Mouse (Mus musculus): Measurements from ENCODE around the gene Nms. TPM values are rescaled to one million over a fixed set of nuclear protein-coding genes. Genes with fewer than 3 reads are reported as not detected.

Nms gene
- total RNA-seq (2017) = not detected in 2 replicates

DNA sequence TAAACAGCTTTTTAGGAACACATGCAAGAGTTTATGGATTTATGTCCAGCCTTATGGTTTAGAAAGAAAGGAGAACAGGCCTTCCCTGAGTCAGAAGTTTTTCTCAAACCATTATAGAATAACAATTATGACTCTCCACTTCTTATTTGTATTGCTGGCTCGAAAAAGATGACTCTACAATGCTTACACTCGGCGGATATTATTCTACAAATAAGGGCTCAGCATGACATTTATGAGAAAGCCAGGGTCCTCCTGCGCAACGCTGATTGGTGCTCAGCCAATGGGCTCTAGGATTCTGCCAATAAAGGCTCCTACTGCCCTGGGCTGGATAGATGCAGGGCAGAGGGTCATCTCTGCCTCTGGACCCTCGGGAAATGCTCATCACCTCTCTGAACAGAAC lies at the start of gene Nms:
Gene Nms, plus strand, starts transcription at position 301 of the 400 bp plus-strand sequence.
- ATAC-seq (replicated peaks; ENCODE audit: low read depth, poor library complexity, severe bottlenecking) = no peak

DNA sequence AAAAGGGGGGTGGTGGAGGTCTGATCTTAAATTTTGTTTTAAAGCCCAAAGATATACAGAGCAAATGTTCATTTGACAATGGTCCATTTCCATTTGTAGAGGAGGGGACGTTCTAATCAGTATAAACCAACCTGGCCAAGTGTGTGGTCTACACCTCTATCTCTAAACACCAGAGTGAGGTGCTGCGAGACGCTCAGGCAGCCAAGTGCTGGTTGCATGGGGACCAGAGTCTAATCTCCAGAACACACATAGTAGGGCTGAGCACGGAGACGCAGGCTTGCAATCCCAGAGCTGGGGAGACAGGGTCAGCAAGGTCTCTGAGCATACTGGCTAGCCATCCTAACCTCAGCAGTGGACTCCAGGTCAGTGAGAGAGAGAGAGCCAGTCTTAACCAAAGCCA lies 47.5 kb upstream of the Nms start:
- no peak for ATAC-seq (replicated peaks; ENCODE audit: low read depth, poor library complexity, severe bottlenecking)

DNA sequence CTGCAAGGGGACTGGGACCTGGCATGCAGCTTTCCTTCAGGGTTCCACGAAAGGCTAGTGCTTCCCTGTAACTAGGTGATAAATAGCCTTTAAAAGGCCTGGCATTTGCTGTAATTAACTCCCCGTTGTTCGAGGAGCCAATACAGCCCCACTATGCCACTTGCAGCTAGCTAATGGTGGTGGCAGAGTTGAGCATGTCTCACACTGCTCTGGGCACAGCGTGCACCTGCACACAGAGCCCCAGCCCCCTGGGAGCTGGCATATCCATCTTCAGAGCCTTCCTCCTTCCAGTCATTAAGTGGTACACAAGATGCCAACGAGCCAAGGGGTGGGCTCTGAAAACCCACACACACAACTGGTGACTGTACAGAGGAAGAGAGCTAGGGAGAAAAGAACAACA lies 45.9 kb upstream of the Nms start:
- ATAC-seq (replicated peaks; ENCODE audit: low read depth, poor library complexity, severe bottlenecking) = no peak

DNA sequence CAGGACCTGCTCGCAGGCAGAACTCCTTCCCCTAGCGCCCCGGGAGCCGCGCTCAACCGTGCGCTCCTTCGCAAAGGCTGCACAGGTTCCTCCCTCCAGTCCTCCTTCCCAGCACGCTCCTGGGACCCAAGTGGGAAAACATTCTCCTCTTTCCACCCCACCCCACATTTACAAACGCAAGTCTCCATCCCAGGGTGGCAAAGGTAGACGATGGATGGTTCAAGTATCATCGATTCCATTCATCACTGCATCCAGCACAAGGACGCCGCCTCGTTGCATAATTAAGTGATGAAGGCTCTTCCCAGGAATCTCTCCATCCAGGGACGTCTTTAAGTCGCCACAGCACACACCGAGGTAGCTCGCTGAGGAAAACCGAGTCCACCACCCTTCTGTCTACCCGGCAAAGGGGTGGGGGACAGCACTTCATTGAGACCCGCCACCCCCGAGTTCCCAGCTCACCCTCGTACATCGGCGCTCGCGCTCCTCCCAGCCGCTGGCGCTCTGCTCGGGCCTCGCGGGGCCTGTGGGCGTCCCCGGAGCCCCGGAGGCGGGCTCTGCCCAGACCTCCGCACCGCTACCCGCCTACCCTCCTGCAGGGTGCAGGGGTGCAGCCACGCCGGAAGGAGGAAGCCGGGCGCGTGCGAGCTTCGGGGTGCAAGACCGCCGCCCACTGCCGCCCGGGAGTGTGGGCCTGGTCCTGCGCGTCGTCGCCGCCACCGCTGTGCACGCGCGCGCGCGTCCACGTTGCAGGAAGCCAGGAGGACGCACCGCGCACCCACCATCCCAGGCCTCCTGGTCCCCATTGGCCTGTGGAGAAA lies 41.3 kb upstream of the Nms start, which contains the start of gene Chst10:
Gene Chst10, minus strand, starts transcription at position 731 of the 818 bp plus-strand sequence.
- ATAC-seq (replicated peaks; ENCODE audit: low read depth, poor library complexity, severe bottlenecking) = peak; percentile 79

DNA sequence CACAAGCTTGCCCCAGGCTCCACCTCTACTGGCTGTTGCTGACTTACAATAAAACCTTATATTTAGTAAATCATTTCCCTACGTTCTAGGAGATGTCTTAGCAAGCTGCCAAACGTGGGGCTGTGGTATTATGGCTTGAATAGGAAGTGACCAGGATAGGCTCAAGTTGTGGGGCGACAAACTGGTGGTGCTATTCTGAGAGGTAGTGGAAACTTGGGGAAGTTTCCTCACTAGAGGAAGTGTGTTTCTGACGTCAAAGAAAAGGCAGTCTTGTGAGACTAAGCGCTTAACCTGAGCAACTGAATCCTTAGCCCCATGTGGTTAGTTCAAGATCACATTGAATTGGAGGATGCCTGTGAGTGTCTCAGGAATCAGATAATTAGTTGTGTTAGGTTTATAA lies 36.4 kb upstream of the Nms start:
- peak; percentile 24; the same call in 1 of the 2 replicates for ATAC-seq (replicated peaks; ENCODE audit: low read depth, poor library complexity, severe bottlenecking)

DNA sequence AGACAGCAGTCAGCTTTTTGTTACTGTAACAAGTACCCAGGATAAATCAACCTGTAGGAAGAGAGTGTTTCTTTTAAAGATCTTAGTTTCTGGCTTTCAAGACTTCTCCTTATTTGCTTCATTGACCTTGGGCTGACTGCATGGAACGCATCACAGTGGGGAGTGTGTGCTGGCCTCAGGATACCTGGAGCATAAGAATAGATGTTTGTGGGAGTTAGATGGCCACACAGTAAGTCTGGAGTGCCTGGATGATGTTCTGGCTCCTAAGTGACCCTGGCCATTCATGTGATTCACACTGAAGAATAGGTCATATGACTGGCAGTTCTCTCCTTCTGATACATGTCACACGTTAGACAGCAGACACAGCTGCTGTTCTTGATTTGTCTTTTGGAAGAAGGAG lies 35.0 kb upstream of the Nms start:
- ATAC-seq (replicated peaks; ENCODE audit: low read depth, poor library complexity, severe bottlenecking) = no peak

DNA sequence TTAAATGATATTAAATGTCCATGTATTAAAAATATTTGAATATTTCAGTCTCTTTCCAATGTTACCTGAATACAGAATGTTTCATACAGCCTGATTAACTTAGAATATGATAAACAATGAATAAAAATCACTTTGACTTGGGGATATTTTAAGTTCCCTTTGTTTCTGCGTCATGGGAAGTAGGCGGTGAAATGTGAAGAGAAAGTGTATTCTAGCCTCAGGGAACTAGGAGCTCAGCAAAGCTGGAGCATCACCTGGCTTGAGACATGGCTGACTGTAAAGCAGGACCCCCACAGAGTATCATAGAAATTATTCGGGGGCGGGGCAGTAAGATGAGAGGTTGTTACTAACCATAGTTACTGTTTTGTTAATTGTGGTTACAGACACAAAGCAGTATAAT lies 10.0 kb upstream of the Nms start:
- ATAC-seq (replicated peaks; ENCODE audit: low read depth, poor library complexity, severe bottlenecking) = no peak

DNA sequence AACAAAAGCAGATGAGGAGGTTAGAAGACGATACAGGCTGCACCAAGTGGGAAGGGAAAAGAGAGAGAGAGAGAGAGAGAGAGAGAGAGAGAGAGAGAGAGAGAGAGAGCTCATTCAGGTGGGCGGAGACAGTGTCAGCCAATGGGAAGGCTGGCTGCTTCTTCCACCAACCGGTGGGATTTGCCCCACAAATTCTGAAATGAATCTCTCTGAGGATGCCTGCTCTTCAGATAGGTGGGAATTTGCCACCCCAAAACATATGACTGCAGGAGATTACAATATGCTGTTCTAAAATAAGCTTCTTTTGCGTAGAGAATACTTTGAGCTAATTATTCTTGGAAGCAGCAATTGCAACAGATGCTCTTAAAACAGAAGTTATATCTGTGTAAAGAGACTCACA lies 9.5 kb upstream of the Nms start:
- no peak for ATAC-seq (replicated peaks; ENCODE audit: low read depth, poor library complexity, severe bottlenecking)

DNA sequence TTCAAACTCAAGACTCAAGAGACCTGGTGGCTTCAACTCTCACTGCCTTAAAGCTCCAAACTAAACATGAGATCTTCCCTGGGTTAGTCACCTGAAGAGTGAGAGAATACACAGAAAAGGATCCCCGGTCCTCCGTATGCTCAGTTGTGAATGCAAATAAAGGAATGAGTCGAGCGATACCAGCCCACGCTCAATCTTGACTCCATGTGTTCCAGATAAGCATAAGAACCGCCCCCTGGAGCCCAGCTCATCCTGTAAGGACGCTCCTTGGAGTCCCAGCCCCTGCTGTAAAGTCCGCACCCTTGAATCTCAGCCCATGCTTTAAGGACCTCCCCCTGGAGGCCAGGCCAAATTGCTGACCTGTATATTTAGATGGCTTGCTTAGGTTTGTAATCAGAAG lies 8.2 kb upstream of the Nms start:
- ATAC-seq (replicated peaks; ENCODE audit: low read depth, poor library complexity, severe bottlenecking) = no peak

DNA sequence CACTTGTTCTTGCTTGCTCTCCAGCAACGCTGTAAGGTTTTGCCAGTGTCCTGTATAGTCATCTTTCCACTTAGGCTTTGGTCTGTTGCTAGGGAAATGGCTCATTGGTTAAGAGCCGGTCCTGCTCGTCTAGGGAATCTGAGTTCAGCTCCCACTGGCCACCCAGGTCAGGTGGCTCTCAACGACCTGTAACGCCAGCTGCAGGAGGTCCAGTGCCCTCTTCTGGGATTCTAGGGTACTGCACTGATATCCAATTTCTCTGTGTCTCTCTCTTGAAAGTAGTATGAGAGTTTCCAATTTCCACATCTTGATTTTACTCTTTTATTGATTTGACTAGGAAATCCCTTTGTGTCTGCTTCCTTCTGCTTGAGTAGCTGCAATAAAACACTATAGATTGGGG lies 4.3 kb upstream of the Nms start:
- ATAC-seq (replicated peaks; ENCODE audit: low read depth, poor library complexity, severe bottlenecking) = 0 out of 2 replicates have a peak, but pooled peaks have one; percentile 42

DNA sequence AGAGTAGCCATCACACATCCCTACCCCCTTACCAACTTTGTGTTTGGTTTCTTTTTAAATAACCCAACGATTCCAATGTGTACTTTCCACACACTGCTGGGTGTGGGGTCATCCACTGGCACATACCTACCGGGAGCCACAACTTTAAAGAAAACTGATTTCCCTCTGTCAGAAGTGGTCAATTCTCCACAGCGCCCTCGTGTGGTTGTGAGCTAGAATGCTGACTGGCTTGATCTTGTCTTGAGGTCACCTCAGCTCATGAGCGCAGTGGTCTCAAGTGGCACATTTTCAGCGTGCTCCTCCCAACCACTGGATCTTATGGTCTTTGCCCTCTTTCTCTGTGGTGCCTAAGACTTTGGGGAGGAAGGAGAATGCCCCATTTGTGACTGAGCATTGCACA lies 2.2 kb upstream of the Nms start:
- ATAC-seq (replicated peaks; ENCODE audit: low read depth, poor library complexity, severe bottlenecking) = peak; percentile 58

DNA sequence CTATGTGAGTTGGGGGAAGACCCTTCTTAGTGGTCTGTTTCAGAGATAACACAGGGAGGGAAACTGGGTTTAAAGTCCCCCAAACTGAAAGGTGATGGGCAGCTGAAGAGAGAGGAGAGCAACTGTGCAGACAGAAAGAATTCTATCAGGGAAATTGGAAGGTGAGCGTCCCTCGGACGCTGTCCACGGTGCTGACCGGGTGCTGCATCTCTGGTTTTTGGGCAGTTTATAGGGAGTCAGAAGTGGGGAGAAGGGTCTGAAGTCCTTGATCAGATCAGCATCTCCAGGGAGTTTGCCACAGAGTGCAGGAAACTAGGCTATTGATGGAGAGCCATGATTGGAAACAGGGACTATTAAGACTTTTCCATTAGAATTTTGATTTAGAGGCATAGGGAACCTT lies 659 bp downstream of the Nms start:
- 0 out of 2 replicates have a peak, but pooled peaks have one; percentile 29 for ATAC-seq (replicated peaks; ENCODE audit: low read depth, poor library complexity, severe bottlenecking)

DNA sequence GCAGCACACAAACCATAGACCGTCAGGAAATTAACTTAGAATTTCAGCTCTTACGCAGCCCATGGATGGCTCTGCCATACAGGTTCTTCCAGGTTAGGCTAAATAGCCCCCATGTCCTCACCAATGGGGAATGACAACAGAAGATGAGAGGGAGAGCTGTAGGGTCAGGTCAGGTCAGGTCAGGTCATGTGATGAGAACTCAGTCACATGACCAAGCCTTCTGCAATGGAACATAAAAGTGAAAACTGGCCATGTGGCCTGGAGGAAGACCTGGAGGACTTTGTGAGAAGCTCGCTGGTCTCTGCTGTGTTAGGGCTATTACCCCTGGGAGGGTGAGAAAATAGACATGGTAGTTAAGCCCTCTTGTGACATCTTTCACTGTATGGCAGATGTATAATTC lies 17.5 kb downstream of the Nms start:
- ATAC-seq (replicated peaks; ENCODE audit: low read depth, poor library complexity, severe bottlenecking) = no peak

DNA sequence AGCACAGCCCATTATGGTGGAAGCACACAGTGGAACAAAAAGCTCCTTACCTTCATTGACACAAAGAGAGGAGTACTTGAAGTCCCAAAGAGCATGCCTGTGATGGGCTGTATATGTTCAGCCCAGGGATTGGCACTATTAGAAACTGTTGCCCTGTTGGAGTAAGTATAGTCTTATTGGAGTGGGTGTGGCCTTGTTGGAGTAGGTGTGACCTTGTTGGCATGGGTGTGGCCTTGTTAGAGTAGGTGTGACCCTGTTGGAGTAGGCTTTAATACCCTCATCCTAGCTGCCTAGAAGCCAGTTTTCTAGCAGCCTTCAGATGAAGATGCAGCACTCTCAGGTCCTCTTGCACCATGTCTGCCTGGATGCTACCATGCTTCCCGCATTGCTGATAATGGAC lies 30.2 kb downstream of the Nms start:
- ATAC-seq (replicated peaks; ENCODE audit: low read depth, poor library complexity, severe bottlenecking) = no peak

DNA sequence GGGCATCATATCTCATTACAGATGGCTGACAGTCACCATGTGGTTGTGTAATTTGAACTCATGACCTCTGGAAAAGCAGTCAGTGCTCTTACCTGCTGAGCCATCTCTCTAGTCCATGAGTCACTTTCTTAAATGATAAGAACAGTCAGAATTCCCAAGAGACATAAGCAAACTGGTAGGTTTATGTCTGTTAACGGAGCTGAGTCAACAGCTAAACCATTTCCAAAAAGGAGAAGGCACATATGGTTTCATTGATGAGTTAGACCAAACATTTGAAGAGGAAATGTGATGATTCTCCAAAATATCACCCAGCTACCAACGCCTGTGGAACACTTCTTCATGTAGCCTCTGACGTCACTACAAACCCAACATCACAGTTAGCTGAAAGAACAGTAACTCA lies 32.8 kb downstream of the Nms start:
- ATAC-seq (replicated peaks; ENCODE audit: low read depth, poor library complexity, severe bottlenecking) = no peak

DNA sequence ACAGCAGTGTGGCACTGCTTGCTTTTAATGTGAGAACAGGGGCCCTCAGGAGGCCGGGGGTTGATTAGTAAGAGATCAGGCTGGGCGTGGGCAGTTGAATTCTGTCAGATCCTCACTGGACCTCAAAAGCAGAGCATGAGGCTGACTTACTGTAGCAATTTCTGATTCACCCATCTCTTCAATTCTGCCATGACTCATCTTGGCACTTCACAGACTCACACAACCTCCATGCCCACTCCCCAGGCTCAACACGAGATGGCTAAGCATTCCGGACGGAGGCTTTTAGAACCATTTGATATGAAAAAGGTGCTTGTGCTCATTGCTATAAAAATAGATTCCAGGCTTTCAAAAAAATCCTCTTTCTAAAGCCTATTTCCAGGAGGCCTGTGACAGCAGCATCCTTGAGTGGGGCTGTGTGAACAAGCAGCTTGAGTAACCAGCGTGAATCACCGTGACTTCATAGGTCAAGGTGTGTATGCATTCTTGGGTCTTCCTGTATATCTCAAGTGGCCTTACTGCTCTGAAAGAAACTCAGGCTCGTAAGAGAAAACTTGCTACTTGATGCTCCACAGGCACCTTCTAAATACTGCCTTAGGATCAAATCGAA lies 34.1 kb downstream of the Nms start:
- no peak for ATAC-seq (replicated peaks; ENCODE audit: low read depth, poor library complexity, severe bottlenecking)

DNA sequence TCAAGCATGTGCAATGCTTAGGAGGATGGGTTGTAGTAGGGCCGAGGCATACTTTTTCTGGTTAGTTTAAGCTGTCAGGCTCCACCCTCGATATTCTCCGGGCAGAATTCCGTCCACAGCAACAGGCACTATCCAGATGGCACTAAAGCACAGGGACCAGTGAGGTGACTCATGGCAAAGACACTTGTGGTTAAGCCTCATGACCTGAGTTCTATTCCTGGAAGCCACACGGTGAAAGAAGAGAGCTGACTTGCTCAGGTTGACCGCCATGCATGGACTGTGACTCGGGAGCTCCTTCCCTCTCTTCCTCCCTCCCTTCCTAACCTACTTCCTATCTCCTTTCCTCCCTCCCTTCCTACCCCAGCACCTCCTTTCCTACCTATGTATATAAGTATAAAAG lies 41.0 kb downstream of the Nms start:
- no peak for ATAC-seq (replicated peaks; ENCODE audit: low read depth, poor library complexity, severe bottlenecking)

DNA sequence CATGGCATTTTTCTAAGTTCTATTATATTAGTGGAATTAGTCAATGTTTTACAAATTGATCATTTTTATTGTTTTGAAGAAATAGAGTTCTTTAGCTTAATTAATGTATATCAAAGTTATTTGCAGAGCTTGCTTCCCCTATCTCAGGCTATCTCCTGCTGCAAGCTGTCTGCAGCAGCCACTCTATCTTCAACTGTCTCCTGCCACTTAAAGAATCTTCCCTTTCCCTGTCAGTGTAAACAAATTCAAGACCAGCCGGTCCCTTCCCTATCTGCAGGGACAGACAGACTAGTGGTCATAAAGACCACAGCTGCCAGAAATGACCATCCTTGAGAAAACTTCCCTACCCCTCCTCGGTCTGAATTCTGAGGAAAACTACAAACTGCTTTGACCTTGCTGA lies 44.9 kb downstream of the Nms start:
- ATAC-seq (replicated peaks; ENCODE audit: low read depth, poor library complexity, severe bottlenecking) = no peak

DNA sequence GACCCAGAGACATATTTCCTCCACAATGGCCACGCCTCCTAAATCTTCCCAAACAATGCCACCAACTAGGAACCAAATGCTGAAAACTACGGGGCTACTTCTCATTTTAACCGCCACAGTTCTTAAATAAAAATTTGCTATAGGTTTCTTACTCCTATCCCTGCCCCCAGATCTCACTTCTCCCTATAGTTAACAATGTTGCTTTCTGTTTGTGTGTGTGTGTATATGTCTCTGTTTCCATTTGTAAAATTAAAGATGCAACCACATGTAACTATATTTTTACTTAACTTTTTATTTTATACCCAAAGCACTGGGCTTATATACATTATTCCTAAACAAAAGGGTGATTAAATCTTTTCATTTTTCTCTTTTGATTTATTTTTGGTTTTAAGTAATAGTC lies 46.4 kb downstream of the Nms start, which contains the start of gene Pdcl3:
Gene Pdcl3, plus strand, starts transcription at position 301 of the 400 bp plus-strand sequence.
- no peak for ATAC-seq (replicated peaks; ENCODE audit: low read depth, poor library complexity, severe bottlenecking)

DNA sequence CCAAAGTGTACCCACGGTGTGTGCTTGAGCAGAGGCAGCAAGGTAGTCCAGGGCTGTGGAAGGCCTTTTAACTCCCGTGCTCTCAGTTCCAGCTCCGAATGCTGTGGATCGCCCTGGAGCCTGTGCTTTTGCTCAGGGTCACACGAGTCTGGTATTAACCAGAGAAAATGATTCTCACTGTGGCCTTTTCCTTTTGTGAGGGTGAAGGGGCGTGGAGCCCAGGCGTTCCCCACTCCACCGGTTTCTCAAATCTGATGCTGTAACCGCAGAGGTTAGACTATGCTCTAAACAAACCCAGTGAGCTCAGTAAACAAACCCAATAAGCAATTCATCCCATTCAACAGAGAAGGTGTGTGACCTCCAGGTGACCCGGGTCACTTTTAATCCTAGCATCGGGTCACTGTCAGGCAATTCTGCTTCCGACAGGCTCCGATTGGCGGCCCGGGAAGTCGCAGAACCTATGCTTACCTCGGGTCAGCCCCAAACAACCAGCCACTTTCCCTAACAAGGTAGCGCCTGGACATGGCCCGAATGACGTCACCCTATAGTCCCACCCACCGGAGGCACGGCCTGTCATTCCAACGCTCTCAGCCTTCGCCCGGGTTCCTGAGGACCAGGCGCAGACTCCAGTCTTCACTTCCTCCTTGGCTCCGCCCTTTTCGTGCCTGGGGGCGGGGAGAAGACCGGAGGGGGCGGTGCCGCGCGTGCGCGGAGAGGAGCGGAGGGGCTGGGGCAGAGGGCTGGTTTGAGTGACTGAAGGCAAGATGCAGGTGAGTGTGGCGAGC lies 48.3 kb downstream of the Nms start:
- peak; percentile 97 for ATAC-seq (replicated peaks; ENCODE audit: low read depth, poor library complexity, severe bottlenecking)

DNA sequence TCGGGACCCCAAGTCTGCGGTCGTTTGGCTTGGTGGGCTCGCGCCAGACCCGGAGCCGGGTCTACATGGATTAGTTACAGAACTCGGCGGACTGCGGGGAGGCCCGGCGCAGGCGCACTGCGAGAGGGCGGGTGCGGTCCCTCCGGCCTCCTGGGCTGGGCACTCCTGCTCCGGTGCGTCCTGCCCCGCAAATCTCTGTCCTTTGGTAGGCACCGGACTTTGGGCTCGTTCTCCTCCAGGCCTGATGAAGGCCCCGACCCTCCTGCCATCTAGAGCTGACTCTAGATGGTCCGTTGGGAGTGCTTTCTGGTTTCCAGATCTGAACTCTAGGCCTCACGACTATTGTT lies 48.9 kb downstream of the Nms start:
- peak; percentile 62 for ATAC-seq (replicated peaks; ENCODE audit: low read depth, poor library complexity, severe bottlenecking)

All from common myeloid progenitor, adult 5-6 weeks (primary cell).